Mouse (Mus musculus) liver, embryonic 11.5 days (tissue): Measurements from ENCODE around the gene Olfr750. TPM values are rescaled to one million over a fixed set of nuclear protein-coding genes. Genes with fewer than 3 reads are reported as not detected.
A peak's percentile ranks its signal among the peaks of the same experiment; 100 is the strongest.

Experiments used
- ATAC-seq: fragments of 200-750 bp; cut with Nextera tagmentation; replicated peaks from 2 replicates; pipeline ENCODE4 v1.8.0; 2017; ENCODE audit warnings: moderate number of reproducible peaks, mild to moderate bottlenecking, moderate TSS enrichment, moderate library complexity; ENCODE audit not compliant: low FRiP score
- DNase-seq: peaks from one replicate; pipeline ENCODE4 v3.0.0-alpha.2; 2017; ENCODE audit warnings: low spot score
- H3K27ac ChIP-seq: fragments of 300-500 bp; sonication (generic); 2 replicates; pipeline ENCODE4 v1.5.1; 2014; ENCODE audit warnings: mild to moderate bottlenecking, low read depth, low read length, control low read depth
- H3K27me3 ChIP-seq: fragments of 300-500 bp; sonication (generic); replicated peaks from 2 replicates; pipeline ENCODE4 v1.6.1; 2014; ENCODE audit warnings: low read length, mixed read lengths; ENCODE audit not compliant: control insufficient read depth, insufficient read depth
- H3K36me3 ChIP-seq: fragments of 300-500 bp; sonication (generic); 2 replicates; pipeline ENCODE4 v1.6.1; 2014; ENCODE audit warnings: mild to moderate bottlenecking, low read length, moderate library complexity, mixed read lengths; ENCODE audit not compliant: control insufficient read depth, insufficient read depth
- H3K4me1 ChIP-seq: fragments of 300-500 bp; sonication (generic); replicated peaks from 2 replicates; pipeline ENCODE4 v1.6.1; 2014; ENCODE audit warnings: low read length, mixed read lengths; ENCODE audit not compliant: control insufficient read depth, insufficient read depth
- H3K4me2 ChIP-seq: fragments of 300-500 bp; sonication (generic); 2 replicates; pipeline ENCODE4 v1.6.1; 2014; ENCODE audit warnings: mild to moderate bottlenecking, control low read depth, moderate library complexity
- H3K4me3 ChIP-seq: fragments of 300-500 bp; sonication (generic); 2 replicates; pipeline ENCODE4 v1.5.1; 2014; ENCODE audit warnings: low read depth, low read length, control low read depth
- H3K9ac ChIP-seq: fragments of 300-500 bp; sonication (generic); 2 replicates; pipeline ENCODE4 v1.6.1; 2014; ENCODE audit warnings: low read depth, low read length, control low read depth
- H3K9me3 ChIP-seq: fragments of 300-500 bp; sonication (generic); 2 replicates; pipeline ENCODE4 v1.6.1; 2016; ENCODE audit warnings: low read length, inconsistent platforms, mixed read lengths; ENCODE audit not compliant: control insufficient read depth
- WGBS: fragments of 180-500 bp; shearing (Covaris S2); extraction: QIAGEN DNeasy Blood & Tissue Kit; methylation state at CpG from one replicate; pipeline ENCODE4 v1.1.7; 2014; 5-methylcytosine and 5-hydroxymethylcytosine counted together
- polyA plus RNA-seq: library from polyadenylated mRNA; unstranded; fragments of >200 nt; fragmentation: Nextera tagmentation; extraction: Ambion mirVana; gene quantifications from 2 replicates; pipeline ENCODE4 v1.2.1, GENCODE M21; 2014

Gene Olfr750
- polyA plus RNA-seq, 1 experiment from 2014 or later: not detected

- WGBS: 74% methylated on average over 5 of the region's 5 CpGs
- Histone ChIP-seq H3K4me2 (no peak overlapping the region), H3K9me3 (no peaks in the 10 kb centered on the region), H3K4me3 (no peak overlapping the region), H3K27ac (no peak overlapping the region), H3K9ac (no peak overlapping the region), H3K4me1 (peaks cover 3% of the 10 kb centered on the region; the same call in 1 of the 2 replicates), H3K36me3 (no peaks in the 10 kb centered on the region), H3K27me3 (no peaks in the 10 kb centered on the region)
- no peak for ATAC-seq
- no peak for DNase-seq
These were observed 21.1 kb downstream of the Olfr750 start for GRCm38 (mm10) chr14:51053176-51053575.

- Histone ChIP-seq H3K9ac (no peak overlapping the region), H3K27me3 (no peaks in the 10 kb centered on the region), H3K4me2 (no peak overlapping the region), H3K36me3 (no peaks in the 10 kb centered on the region), H3K9me3 (no peaks in the 10 kb centered on the region), H3K27ac (no peak overlapping the region), H3K4me3 (no peak overlapping the region), H3K4me1 (no peaks in the 10 kb centered on the region)
- ATAC-seq: no peak
- 72% methylated on average over 5 of the region's 5 CpGs for WGBS
- no peak for DNase-seq
These were observed 22.3 kb downstream of the Olfr750 start for GRCm38 (mm10) chr14:51051941-51052340.

GRCm38 (mm10) chr14:51050063-51050462 is 24.2 kb downstream of the Olfr750 start, which contains the start of gene Rnase11:
Gene Rnase11 (minus strand): TSS chr14:51050163.
- no peak within 1 kb of the TSS for H3K4me2 ChIP-seq
- no peaks in the 10 kb centered on the region for H3K9me3 ChIP-seq
- no peaks in the 10 kb centered on the region for H3K27me3 ChIP-seq
- no peaks in the 10 kb centered on the region for H3K36me3 ChIP-seq
- DNase-seq: no peak
- H3K9ac ChIP-seq: no peak within 1 kb of the TSS
- H3K4me1 ChIP-seq: no peaks in the 10 kb centered on the region
- 80% methylated on average over 2 of the region's 2 CpGs for WGBS
- H3K4me3 ChIP-seq: no peak within 1 kb of the TSS
- no peak within 1 kb of the TSS for H3K27ac ChIP-seq
- no peak for ATAC-seq

GRCm38 (mm10) chr14:51047846-51048245 is 26.4 kb downstream of the Olfr750 start:
- Histone ChIP-seq H3K36me3 (no peaks in the 10 kb centered on the region), H3K4me2 (no peak overlapping the region), H3K27me3 (no peaks in the 10 kb centered on the region), H3K9ac (no peak overlapping the region), H3K4me3 (no peak overlapping the region), H3K27ac (no peak overlapping the region), H3K9me3 (no peaks in the 10 kb centered on the region), H3K4me1 (no peaks in the 10 kb centered on the region)
- WGBS: 27% methylated on average over 5 of the region's 5 CpGs
- ATAC-seq: no peak
- DNase-seq: no peak

GRCm38 (mm10) chr14:51041769-51042168 is 32.5 kb downstream of the Olfr750 start, which contains the start of gene Rnase9:
Gene Rnase9 (minus strand): TSS chr14:51041869.
- H3K27ac ChIP-seq: no peak within 1 kb of the TSS
- WGBS: 78% methylated on average over 6 of the region's 6 CpGs
- H3K9ac ChIP-seq: no peak within 1 kb of the TSS
- no peak within 1 kb of the TSS for H3K4me2 ChIP-seq
- no peaks in the 10 kb centered on the region for H3K9me3 ChIP-seq
- no peak within 1 kb of the TSS for H3K4me3 ChIP-seq
- H3K4me1 ChIP-seq: no peaks in the 10 kb centered on the region
- ATAC-seq (no peak), DNase-seq (no peak)
- H3K36me3 ChIP-seq: no peaks in the 10 kb centered on the region
- H3K27me3 ChIP-seq: no peaks in the 10 kb centered on the region

- H3K4me2 ChIP-seq: no peak overlapping the region
- H3K9ac ChIP-seq: no peak overlapping the region
- no peaks in the 10 kb centered on the region for H3K4me1 ChIP-seq
- no peaks in the 10 kb centered on the region for H3K9me3 ChIP-seq
- no peaks in the 10 kb centered on the region for H3K27me3 ChIP-seq
- H3K4me3 ChIP-seq: no peak overlapping the region
- DNase-seq (no peak), ATAC-seq (no peak)
- H3K36me3 ChIP-seq: no peaks in the 10 kb centered on the region
- H3K27ac ChIP-seq: no peak overlapping the region
- 74% methylated on average over 4 of the region's 4 CpGs for WGBS
These were observed 38.0 kb downstream of the Olfr750 start for GRCm38 (mm10) chr14:51036214-51036613.

- H3K27ac ChIP-seq: no peak overlapping the region
- no peak overlapping the region for H3K9ac ChIP-seq
- no peaks in the 10 kb centered on the region for H3K27me3 ChIP-seq
- H3K4me3 ChIP-seq: no peak overlapping the region
- H3K36me3 ChIP-seq: no peaks in the 10 kb centered on the region
- no peak overlapping the region for H3K4me2 ChIP-seq
- no peaks in the 10 kb centered on the region for H3K4me1 ChIP-seq
- ATAC-seq (no peak), DNase-seq (no peak)
- no peaks in the 10 kb centered on the region for H3K9me3 ChIP-seq
- WGBS: 65% methylated on average over 1 of the region's 1 CpGs
These were observed 39.0 kb downstream of the Olfr750 start for GRCm38 (mm10) chr14:51035206-51035605.

GRCm38 (mm10) chr14:51027387-51028155 is 46.7 kb downstream of the Olfr750 start:
- DNase-seq: no peak
- H3K27me3 ChIP-seq: no peaks in the 10 kb centered on the region
- no peak overlapping the region for H3K4me2 ChIP-seq
- H3K36me3 ChIP-seq: no peaks in the 10 kb centered on the region
- ATAC-seq: 0 out of 2 replicates have a peak, but pooled peaks have one; percentile 23
- H3K9me3 ChIP-seq: no peaks in the 10 kb centered on the region
- no peak overlapping the region for H3K4me3 ChIP-seq
- H3K4me1 ChIP-seq: no peaks in the 10 kb centered on the region
- 62% methylated on average over 3 of the region's 3 CpGs for WGBS
- H3K9ac ChIP-seq: no peak overlapping the region
- no peak overlapping the region for H3K27ac ChIP-seq
